Mouse (Mus musculus) neural tube, embryonic 10.5 days (tissue): Measurements from ENCODE around the gene Tnni3k.

Experiments used
- DNase-seq: peaks from one replicate; pipeline ENCODE4 v3.0.0-alpha.2; 2017; ENCODE audit warnings: low spot score; ENCODE audit errors: extremely low spot score

The Tnni3k gene

GRCm38 (mm10) chr3:154949551-154949950 is 105.7 kb downstream of the Tnni3k start:
- no peak for DNase-seq

GRCm38 (mm10) chr3:154945688-154946161 is 109.5 kb downstream of the Tnni3k start:
- no peak for DNase-seq

DNA sequence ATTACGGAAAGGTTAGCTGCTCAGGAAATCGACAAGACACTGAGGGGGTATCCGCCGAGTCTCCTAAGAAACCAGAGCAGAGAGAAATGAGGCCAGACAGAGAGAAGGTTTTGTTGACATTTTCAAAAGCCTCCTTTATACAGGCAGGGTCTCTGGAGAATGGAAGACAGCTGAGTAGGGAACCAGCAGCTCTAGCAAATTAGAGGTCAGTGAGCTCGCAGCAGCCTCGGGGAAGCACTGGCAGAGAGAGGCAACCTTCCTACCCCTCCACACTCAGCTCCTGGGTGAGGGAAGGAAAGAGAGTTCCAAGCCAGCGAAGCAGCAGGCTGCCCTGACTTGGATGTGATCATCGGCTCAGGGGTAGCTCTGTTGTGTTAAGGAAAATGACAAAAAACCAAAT is 127.5 kb downstream of the Tnni3k start:
- DNase-seq: no peak

DNA sequence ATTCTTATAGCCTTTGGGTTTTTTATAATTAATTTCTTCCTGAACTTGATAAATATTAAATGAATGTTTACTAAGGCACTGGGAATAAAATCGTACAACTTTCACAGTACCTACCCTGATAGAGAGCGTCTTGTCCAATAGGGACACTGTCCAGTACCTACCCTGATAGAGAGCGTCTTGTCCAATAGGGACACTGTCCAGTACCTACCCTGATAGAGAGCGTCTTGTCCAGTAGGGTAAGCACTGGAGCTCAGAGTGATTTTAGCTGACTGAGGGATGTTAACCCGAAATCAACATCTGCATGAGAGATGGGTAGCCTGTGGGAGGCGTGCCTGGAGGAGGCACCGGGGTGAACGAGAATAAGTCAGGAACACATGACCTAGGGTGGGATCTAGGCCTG is 130.3 kb downstream of the Tnni3k start:
- DNase-seq: no peak

DNA sequence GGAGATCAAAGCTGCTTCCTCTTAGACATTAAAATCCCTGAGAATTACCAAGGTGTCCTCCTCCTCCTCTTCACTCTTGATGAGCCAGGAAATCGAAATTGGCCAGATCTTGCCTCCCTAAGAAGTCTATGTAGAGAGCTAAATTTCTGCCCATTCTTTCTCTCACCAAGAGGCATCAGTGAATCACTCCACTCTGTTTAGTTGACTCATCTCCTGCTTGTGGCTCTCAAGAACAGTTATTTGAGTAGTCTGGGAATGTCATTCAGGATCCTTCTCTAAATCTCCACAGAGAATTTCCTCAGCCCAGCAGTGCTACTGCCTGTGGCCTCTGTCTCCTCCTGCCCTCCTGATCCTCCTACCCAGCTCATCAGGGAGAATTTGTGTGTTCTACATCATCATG is 139.6 kb downstream of the Tnni3k start:
- DNase-seq: no peak

GRCm38 (mm10) chr3:154913641-154914040 is 141.6 kb downstream of the Tnni3k start:
- no peak for DNase-seq

DNA sequence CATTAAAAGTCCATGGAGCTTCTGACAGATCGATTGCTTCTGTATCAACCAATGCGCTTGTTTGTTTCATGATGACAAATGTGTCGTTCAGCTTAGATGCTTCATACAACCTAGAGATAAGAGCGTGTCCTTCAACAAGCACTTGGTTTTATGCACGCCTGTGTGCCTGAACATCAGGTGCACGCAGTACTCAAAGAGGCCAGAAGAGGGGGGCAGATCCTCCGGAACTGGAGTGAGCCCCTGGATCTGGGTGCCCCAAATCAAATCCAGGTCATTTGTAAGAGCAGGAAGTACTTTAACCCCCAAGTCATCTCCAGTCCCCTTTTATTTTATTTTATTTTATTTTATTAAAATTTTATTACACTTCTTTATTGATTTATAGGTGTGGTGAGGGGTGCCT is 158.5 kb downstream of the Tnni3k start:
- no peak for DNase-seq

DNA sequence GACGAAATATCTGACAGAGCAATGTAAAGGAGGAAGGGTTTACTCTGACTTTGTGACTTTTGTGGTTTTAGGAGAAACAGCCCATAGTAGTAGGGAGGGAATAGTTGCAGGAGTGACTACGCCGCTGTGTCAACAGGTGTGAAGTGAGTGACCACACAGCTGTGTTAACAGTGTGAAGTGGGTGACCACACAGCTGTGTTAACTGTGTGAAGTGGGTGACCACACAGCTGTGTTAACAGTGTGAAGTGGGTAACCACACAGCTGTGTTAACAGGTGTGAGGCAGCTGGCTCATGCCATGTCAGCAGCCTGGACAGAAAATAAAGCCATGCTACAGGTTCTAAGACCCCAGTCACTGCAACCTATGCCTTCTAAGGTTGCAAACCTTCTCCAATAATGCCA is 162.0 kb downstream of the Tnni3k start:
- no peak for DNase-seq

GRCm38 (mm10) chr3:154885452-154885851 is 169.8 kb downstream of the Tnni3k start:
- no peak for DNase-seq

- no peak for DNase-seq
Measured at GRCm38 (mm10) chr3:154885048-154885447, 170.2 kb downstream of the Tnni3k start.

GRCm38 (mm10) chr3:154881428-154881986 is 173.7 kb downstream of the Tnni3k start:
- no peak for DNase-seq

GRCm38 (mm10) chr3:154880536-154880939 is 174.7 kb downstream of the Tnni3k start:
- no peak for DNase-seq

DNA sequence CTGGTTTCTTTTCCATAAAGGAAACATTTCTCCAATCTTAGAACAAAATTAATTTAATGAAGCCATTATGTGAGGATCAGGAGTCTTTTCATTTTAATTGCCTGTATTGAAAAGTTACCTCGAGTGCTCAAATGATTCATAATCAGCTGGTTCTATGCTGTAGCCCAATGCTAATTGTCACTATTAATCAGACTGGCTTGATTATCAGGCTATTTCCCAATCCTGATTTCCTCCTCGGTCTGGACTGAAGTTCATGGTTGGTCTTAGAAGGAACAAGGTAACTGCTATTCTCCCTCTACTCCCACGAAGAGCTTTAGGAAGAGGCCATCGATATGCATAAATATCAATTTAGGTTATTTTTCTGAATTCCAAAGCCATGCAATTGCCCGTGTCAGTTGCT is 175.1 kb downstream of the Tnni3k start:
- no peak for DNase-seq

GRCm38 (mm10) chr3:154879515-154879914 is 175.7 kb downstream of the Tnni3k start:
- DNase-seq: no peak

GRCm38 (mm10) chr3:154879080-154879479 is 176.1 kb downstream of the Tnni3k start:
- no peak for DNase-seq

- no peak for DNase-seq
Measured at GRCm38 (mm10) chr3:154868807-154869206, 186.4 kb downstream of the Tnni3k start.

DNA sequence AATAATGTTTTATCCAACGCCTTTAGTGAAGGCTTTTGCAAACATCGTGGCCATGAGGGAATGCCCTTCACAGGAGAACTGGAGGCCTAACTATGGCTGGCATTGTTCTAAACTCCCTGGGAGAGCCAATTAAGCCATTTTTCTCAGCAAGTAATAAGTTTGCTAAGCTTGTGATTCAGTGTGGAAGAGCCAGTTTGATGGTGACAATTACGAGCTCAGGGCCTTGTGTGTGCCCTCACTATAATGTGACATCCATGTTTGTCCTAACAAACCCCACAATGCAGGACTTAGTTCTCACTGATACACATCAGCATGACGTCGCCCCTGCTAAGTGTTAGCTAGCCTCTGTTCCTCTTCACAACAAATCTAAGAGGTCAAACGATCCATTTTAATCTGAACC is 193.3 kb downstream of the Tnni3k start:
- DNase-seq: no peak

DNA sequence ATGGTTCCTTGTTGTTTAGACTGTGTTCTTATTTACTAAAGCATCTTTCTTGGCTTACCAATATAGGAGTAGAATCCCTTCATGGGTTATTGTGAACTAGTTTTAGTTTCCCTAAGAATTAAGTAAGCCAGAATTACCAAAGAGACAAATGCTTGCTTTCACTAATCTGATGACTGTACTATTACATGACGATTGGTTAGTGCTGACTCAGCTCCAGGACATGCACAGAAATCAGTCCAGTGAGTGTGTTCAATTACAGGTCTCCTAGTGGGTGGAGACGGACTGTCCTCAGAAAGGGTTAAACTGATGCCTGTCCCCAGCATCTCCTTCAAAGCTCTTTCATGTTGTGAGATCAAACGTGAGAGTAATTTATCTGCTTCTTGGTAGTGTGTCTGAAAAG is 195.5 kb downstream of the Tnni3k start:
- no peak for DNase-seq

- DNase-seq: no peak
Measured at GRCm38 (mm10) chr3:154853257-154853656, 201.9 kb downstream of the Tnni3k start.

DNA sequence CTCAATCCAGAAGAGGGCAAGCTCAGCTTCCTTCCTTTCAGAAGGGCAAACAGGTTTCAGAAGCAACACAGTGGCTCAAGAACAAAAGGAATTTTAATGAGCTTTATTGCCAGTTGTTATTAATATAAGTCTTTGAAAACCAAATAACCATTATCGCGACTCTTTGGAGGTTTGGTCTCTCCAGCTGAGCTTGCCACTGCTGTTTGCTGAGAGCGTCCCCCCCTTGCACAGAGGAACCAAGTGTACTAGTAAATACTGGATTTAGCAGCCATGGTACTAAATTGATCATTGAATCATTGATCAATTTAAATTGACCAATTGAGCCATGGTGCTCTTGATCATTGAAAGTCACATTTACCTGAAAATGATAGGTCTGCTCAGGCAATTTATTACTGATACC is 202.9 kb downstream of the Tnni3k start:
- DNase-seq: no peak

DNA sequence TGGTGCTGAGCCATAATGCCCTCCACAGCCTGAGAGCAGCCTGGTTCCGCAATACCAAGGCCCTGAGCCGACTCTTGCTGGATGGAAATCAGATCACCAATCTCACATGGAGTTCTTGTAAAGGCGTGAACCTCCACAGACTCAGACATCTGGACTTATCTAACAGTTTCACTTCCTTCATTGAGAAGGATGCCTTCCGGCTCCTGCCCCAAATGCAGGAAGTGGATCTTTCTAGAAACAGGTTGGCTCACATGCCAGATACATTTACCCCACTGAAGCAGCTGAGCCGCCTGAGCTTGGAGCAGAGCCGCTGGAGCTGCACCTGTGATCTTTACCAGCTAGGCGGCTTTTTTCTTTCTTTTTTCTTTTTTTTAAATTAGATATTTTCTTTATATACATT is 213.0 kb downstream of the Tnni3k start:
- DNase-seq: no peak

DNA sequence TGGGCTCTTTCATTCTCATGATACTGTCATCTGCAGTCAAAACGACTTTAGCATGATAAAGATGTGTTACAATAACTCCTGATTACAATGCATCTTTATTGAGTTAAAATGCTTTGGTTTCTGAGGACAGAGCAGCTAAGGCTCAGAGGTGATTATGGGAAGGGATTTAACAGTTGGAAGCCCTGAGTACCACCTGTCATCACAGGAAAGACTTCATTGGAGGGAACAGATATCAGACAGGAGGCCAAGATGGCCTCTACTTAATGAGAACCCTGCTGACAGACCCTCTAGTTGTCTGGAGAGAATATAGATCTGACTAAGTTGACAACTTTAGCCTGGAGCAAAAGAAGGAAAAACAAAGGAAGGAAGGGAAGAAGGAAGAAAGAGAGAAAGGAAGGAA is 214.1 kb downstream of the Tnni3k start:
- DNase-seq: no peak

GRCm38 (mm10) chr3:154837861-154838260 is 217.3 kb downstream of the Tnni3k start:
- no peak for DNase-seq

DNA sequence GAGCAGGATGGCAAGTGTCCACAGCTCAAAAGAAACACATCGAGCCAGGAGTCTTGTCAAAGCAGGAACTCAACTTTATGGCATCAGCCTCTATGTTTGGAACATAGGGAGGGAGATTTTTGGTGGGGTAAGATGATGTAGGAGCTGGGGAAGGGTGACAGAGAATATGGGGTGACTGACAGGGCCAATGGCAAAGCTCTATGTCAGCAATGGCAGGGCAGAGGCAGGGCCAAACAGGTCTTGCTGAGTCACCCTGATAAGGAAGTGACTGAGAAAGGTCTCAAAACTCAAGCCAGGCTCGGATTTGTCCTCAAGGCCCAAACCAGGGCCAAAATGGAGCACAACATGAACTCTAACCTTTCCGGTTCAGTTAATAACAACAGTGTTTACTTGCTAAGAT is 219.1 kb downstream of the Tnni3k start:
- no peak for DNase-seq
